Mouse (Mus musculus): Measurements from ENCODE around the gene Cep72. TPM values are rescaled to one million over a fixed set of nuclear protein-coding genes. Genes with fewer than 3 reads are reported as not detected.
A peak's percentile ranks its signal among the peaks of the same experiment; 100 is the strongest.
"Not testable (repeated sequence)": the region's sequence is repeated elsewhere in the genome, so short reads cannot be mapped to it uniquely, and the experiment has no call there.

Gene Cep72
- total RNA-seq, 2 experiments from 2014 or later = 1.6 to 2.2 TPM

DNA sequence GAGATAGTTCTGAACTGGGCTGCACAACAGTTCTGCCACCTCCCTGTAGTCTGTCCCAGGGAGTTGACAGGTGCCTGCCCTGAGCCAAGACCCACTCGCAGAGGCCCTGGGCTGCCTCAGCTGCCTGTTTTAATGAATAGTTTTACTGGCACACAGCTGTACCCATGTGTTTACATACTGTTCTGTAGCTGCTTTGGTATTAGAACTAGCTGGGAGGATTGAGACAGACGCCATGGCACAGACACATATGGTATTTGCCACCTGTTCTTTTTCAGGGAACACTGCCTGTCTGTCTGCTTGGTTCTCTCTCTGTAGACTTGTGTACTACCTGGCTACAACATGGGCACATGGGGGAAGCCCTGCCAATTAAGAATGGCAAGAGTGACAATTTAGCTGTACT is 27.3 kb downstream of the Cep72 start:
- intact Hi-C loops (cut with DNase I) = no loop called here
- DNase-seq (ENCODE audit: low spot score in 2 of 2) = no peak

DNA sequence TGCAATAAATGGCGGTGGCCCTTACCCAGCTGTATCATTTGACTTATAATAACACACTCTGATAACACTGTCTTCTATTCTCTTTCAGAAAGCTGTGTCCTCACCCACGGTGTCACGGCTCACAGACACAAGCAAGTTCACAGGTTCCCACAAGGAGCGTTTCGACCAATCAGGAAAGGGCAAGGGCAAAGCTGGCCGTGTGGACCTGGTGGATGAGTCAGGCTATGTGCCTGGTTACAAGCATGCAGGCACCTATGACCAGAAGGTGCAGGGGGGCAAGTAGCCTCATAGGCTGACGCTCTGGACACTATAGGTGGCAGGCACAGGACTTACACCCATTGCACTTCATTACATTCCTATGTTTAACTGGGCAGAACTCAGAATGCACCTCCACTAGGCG is 31.0 kb downstream of the Cep72 start:
- intact Hi-C loops (cut with DNase I) = no loop called here
- no peak for DNase-seq (ENCODE audit: low spot score in 2 of 2)

- DNase-seq (ENCODE audit: low spot score in 2 of 2) = no peak
- intact Hi-C loops (cut with DNase I) = no loop called here
Observed at GRCm38 (mm10) chr13:74030691-74031090, 31.4 kb downstream of the Cep72 start.

DNA sequence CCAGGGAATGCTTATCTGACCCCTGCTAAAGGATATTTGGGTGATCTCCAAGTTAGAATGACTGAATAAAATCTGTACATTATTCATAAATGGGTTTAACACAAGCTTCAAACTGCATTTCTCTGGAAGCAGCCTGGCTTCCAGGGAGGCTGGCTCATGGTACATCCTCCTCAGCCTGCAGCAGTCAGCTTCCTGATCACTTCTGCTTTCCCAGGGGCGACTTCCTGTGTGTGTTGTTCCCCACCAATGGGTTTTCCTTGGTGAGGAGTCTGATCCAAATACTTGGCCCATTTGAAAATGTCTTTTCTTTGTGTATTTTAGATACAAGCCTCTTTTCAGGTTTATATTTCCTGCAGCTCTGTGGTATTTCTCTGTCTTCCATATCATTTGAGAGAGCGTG is 33.1 kb downstream of the Cep72 start:
- no peak for DNase-seq (ENCODE audit: low spot score in 2 of 2)
- intact Hi-C loops (cut with DNase I) = no loop called here

DNA sequence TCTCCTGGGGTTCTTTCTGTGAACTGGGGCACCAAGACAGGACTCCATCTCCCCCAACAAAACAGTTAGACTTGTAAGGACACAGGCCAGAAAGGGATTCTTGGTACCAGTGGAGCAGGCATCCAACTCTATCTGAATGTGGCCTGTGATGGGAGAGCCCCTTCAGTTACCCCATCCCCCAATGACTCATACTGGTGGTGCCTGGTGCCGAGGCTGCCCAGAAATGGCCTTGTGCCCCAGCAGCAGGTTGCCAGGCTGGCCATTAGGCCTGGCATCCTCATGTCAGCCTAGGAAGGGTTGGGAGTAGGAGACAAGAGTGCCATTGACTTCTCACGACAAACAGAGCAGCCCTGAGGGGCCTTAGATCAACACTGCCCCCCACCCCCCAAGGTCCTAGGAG is 34.0 kb downstream of the Cep72 start:
- DNase-seq (ENCODE audit: low spot score in 2 of 2) = no peak
- intact Hi-C loops (cut with DNase I) = no loop called here

GRCm38 (mm10) chr13:74026215-74026614 is 35.9 kb downstream of the Cep72 start:
- no peak for DNase-seq (ENCODE audit: low spot score in 2 of 2)
- intact Hi-C loops (cut with DNase I) = loop anchor here (2.0 kb wide), 1 partner anchor 55 kb away; no protein-coding TSS in a partner anchor

GRCm38 (mm10) chr13:74025151-74026081 is 36.7 kb downstream of the Cep72 start:
- DNase-seq (ENCODE audit: low spot score in 2 of 2) = no peak
- intact Hi-C loops (cut with DNase I) = loop anchor here (2.0 kb wide), 1 partner anchor 55 kb away; no protein-coding TSS in a partner anchor

DNA sequence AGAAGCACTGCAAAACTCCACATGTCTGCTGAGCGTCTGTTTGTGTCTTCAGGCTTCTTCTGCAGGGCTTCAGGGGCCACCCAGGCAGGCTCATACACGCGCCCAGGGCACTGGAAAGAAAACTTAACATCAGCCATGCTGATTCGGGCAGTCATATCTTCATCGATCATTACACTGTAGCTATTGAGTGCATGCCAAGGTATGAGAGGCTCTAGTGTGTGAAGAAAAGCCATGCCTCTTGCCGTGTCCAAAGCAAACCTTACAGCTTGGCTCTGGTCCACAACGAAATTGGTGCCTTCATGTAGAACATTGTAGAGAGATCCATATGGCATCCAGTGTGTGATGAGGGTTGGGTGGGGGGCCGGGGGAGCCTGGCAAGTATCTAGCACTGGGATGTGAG is 43.1 kb downstream of the Cep72 start:
- intact Hi-C loops (cut with DNase I); DNase-seq (ENCODE audit: low spot score in 2 of 2): not testable (repeated sequence)

- intact Hi-C loops (cut with DNase I) = no loop called here
Observed at GRCm38 (mm10) chr13:74017426-74017825, 44.7 kb downstream of the Cep72 start.

GRCm38 (mm10) chr13:74015908-74016307 is 46.2 kb downstream of the Cep72 start:
- DNase-seq (ENCODE audit: low spot score in 2 of 2) = no peak

More at GRCm38 (mm10) chr13:74017426-74017825, 44.7 kb downstream of the Cep72 start:
- DNase-seq (ENCODE audit: low spot score in 2 of 2) = no peak

DNA sequence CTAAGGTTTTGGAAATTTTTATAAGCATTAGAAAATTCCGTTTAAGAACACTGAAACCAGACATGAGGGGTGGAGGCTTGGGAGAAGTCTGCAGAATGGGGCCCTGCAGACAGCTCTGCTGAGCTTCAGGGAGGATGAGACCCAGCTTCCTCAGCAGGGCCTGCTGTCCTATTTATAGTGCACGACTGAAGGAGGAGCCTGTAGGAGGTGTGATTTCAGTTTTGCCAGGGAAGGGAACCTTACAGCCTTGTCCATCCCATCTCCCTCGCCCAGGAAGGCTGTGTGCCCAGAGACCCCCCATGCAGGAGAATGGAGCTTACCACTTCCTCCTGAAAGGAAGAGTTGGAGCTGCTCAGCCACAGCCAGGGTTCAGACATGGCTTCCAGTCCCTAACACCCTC is 51.4 kb downstream of the Cep72 start:
- intact Hi-C loops (cut with DNase I) = no loop called here
- peak; percentile 61 to 62 for DNase-seq (ENCODE audit: low spot score in 2 of 2)

More at GRCm38 (mm10) chr13:74015908-74016307, 46.2 kb downstream of the Cep72 start:
- intact Hi-C loops (cut with DNase I) = no loop called here

- peak; percentile 81 to 85 for DNase-seq (ENCODE audit: low spot score in 2 of 2)
- intact Hi-C loops (cut with DNase I) = no loop called here
Observed at GRCm38 (mm10) chr13:74009791-74010614, 52.1 kb downstream of the Cep72 start.

DNA sequence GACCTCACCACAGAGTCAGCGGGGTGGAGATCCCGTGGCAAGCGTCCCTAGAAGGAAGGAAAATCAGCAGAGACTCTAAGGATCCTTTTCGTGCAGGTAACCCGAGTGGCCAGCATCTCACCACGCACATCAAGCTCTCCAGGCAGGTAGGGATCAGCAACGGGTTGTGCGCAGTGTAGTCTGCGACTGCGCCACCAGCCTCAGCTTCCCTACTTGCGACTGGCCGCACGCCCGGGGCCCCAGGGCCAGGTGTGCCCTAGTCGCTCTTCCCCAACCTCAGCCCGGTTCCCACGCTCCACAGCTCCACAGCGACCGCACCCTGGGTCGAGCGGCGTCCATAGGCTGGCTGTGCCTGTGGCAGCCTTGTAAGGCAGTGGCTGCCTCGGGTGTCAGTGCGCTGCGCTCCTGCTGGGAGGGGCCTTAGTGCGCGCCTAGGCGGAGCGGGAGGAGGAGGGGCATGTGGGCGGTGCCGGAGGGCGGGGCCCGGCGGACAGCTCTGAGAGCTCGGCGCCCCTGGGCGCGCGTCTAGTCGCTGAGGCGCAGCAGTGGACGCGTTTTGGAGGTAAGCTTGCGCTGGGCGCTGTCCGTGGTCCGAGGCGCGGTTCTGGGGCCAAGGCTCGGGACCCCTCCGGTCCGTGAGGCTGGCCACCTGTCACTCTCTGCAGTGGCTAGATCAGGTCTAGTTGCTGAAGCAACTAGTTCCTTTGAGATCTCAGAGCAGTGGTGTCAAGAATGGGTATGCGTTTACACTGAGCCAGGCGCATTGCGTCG is 53.0 kb downstream of the Cep72 start, which contains the start of gene Tppp:
Tppp (plus strand) TSS at position 460 of the 771 bp plus-strand sequence.
- intact Hi-C loops (cut with DNase I) = no loop called here
- DNase-seq (ENCODE audit: low spot score in 2 of 2) = peak; percentile 93 to 96

DNA sequence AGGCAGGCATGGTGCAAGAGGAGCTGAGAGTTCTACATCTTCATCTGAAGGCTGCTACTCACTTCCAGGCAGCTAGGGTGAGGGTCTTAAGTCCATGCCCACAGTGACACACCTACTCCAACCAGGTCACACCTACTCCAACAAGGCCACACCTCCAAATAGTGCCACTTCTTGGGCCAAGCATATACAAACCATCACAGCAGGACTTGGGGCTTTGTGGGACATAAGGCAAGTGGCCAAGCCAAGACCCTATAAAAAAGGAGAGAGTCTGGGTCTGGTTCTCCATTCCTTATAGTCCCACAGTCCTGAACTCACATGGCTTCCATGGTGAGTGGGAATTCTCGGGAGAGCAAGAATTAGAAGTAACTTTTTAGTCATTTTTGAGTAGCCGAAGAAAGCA is 53.9 kb downstream of the Cep72 start:
- DNase-seq (ENCODE audit: low spot score in 2 of 2); intact Hi-C loops (cut with DNase I): not testable (repeated sequence)

- DNase-seq (ENCODE audit: low spot score in 2 of 2); intact Hi-C loops (cut with DNase I): not testable (repeated sequence)
Observed at GRCm38 (mm10) chr13:74006881-74007280, 55.2 kb downstream of the Cep72 start.

DNA sequence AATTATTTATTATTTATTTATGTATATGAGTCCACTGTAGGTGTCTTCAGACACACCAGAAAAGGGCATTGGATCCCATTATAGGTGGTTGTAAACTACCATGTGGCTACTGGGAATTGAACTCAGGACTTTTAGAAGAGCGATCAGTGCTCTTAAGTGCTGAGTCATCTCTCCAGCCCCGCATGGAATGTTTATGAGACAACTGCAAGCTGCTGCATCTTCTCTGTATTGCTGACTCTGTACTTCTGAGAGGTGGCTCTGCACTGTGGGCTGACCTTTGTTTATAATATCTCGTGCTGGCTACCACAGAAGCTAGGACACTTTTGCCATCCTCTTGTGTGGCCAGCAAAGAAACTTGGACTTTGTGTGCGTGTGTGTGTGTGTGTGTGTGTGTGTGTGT is 60.6 kb downstream of the Cep72 start:
- intact Hi-C loops (cut with DNase I) = no loop called here
- DNase-seq (ENCODE audit: low spot score in 2 of 2) = no peak

- DNase-seq (ENCODE audit: low spot score in 2 of 2) = no peak
- intact Hi-C loops (cut with DNase I) = no loop called here
Observed at GRCm38 (mm10) chr13:74000961-74001360, 61.1 kb downstream of the Cep72 start.

DNA sequence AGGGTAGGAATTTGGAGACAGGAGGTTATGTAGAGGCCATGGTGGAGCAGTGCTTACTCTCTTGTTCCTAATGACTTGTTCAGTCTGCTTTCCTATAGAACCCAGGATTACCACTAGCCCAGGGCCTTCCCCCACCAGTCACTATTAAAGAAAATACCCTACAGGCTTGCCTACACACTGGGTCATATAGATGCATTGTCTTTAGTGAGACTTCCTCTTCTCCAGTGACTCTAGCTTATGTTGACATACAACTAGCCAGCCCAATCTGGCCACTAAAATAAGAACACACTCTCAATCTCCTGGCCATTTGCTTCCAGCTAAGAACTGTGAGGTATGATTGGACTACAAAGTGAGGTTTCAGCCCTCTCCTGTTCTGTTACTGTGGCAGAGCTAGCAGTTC is 61.6 kb downstream of the Cep72 start:
- DNase-seq (ENCODE audit: low spot score in 2 of 2) = no peak
- intact Hi-C loops (cut with DNase I) = no loop called here

- intact Hi-C loops (cut with DNase I) = no loop called here
- DNase-seq (ENCODE audit: low spot score in 2 of 2) = no peak
Observed at GRCm38 (mm10) chr13:73996456-73996855, 65.6 kb downstream of the Cep72 start.
